Mouse (Mus musculus) kidney, adult 2 months (tissue): ENCODE results near the gene Ttf1.

Experiments
- CTCF ChIP-seq: fragments of 200-500 bp; conservative IDR thresholded peaks from 2 replicates; pipeline ENCODE4 v1.5.1; 2011; ENCODE audit warnings: low read depth, mild to moderate bottlenecking, control low read depth, low read length, moderate library complexity, mixed read lengths; ENCODE audit not compliant: insufficient read depth, insufficient read length
- POLR2A ChIP-seq: fragments of 200-500 bp; IDR thresholded peaks from one replicate; pipeline ENCODE4 v1.6.1; 2011; ENCODE audit warnings: low read depth, low read length, control low read depth

DNA sequence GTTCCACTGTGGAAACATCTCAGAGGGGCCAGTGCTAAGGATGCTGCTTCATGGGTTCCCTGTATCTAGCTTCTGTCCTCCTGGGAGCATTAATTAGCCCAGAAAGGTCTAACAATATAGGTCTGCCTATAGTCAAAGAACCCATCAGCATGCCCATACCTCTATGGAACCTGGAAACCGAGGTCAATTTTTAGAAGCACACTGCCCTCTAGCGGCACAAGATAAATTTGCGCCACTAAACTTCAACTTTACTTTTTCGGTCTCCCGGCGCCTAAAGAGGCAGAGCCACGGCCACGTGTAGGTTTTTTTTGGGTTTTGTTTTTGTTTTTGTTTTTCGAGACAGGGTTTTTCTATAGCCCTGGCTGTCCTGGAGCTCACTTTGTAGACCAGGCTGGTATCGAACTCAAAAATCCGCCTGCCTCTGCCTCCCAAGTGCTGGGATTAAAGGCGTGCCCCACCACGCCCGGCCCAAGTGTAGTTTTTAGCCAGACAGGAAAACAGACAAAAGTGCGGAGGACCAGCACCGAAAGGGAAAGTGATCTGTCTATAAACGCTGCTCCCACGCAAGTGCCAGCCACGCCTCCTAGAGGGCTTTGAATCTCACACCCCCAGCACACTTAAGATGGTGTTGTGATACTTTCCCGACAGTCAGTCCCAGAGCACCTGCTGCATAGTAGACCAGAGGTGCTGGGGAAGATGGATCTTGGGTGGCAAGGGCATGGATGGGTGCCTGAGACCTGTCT, 6.1 kb upstream of the Ttf1 start:
- TF ChIP-seq POLR2A (no peak), CTCF (peak; percentile 58)
